Mouse (Mus musculus): Measurements from ENCODE around the gene 2410002F23Rik. TPM values are rescaled to one million over a fixed set of nuclear protein-coding genes. Genes with fewer than 3 reads are reported as not detected.
"Not testable (repeated sequence)": the region's sequence is repeated elsewhere in the genome, so short reads cannot be mapped to it uniquely, and the experiment has no call there.

The 2410002F23Rik gene
- total and polyA plus RNA-seq, 3 experiments: 79.9 to 276 (median 114) TPM

GRCm38 (mm10) chr7:44246984-44247470, 505 bp downstream of the 2410002F23Rik start:
- ATAC-seq (ENCODE audit: extremely low read depth, insufficient number of reproducible peaks, low FRiP score, poor library complexity, severe bottlenecking) (no peak), DNase-seq (ENCODE audit: low spot score) (peak; percentile 66)
- Histone ChIP-seq H3K4me3 (ENCODE audit: low read depth, low read length) (peak overlapping the region; percentile 99), H3K4me1 (ENCODE audit: insufficient read depth, low read depth, low read length) (peaks cover 45% of the 10 kb centered on the region), H3K9me3 (replicated peaks) (no peaks in the 10 kb centered on the region), H3K27me3 (ENCODE audit: insufficient read depth, low read length) (peaks cover 3% of the 10 kb centered on the region; the same call in 1 of the 2 replicates), H3K36me3 (replicated peaks) (peaks cover 45% of the 10 kb centered on the region)
- TF ChIP-seq POLR2AphosphoS5 (IDR thresholded peaks at IDR 0.05; ENCODE audit: insufficient replicate concordance, low read depth, low read length) (no peak), CTCF (IDR thresholded peaks at IDR 0.05; ENCODE audit: low read depth, low read length) (no peak), GATA2 (IDR thresholded peaks at IDR 0.05; ENCODE audit: borderline replicate concordance, low read depth, low read length) (no peak), GATA1 (IDR thresholded peaks at IDR 0.05; ENCODE audit: borderline replicate concordance, low read length) (no peak), TAL1 (conservative IDR thresholded peaks at IDR 0.05; ENCODE audit: low read depth, low read length) (no peak)

GRCm38 (mm10) chr7:44247971-44248370, 1.4 kb downstream of the 2410002F23Rik start:
- H3K27me3 ChIP-seq (ENCODE audit: insufficient read depth, low read length): no peaks in the 10 kb centered on the region
- H3K36me3 ChIP-seq (replicated peaks): peaks cover 54% of the 10 kb centered on the region
- peak overlapping the region; percentile 99 for H3K4me3 ChIP-seq (ENCODE audit: low read depth, low read length)
- no peak for TF ChIP-seq TAL1 (conservative IDR thresholded peaks at IDR 0.05; ENCODE audit: low read depth, low read length)
- no peak for TF ChIP-seq CTCF (IDR thresholded peaks at IDR 0.05; ENCODE audit: low read depth, low read length)
- TF ChIP-seq GATA2 (IDR thresholded peaks at IDR 0.05; ENCODE audit: borderline replicate concordance, low read depth, low read length): no peak
- TF ChIP-seq GATA1 (IDR thresholded peaks at IDR 0.05; ENCODE audit: borderline replicate concordance, low read length): no peak
- no peak for TF ChIP-seq POLR2AphosphoS5 (IDR thresholded peaks at IDR 0.05; ENCODE audit: insufficient replicate concordance, low read depth, low read length)
- DNase-seq (ENCODE audit: low spot score) (no peak), ATAC-seq (ENCODE audit: extremely low read depth, insufficient number of reproducible peaks, low FRiP score, poor library complexity, severe bottlenecking) (no peak)
- H3K9me3 ChIP-seq (replicated peaks): no peaks in the 10 kb centered on the region
- H3K4me1 ChIP-seq (ENCODE audit: insufficient read depth, low read depth, low read length): peaks cover 54% of the 10 kb centered on the region

GRCm38 (mm10) chr7:44249248-44249647, 2.7 kb downstream of the 2410002F23Rik start:
- Histone ChIP-seq H3K9me3 (replicated peaks) (no peaks in the 10 kb centered on the region), H3K4me1 (ENCODE audit: insufficient read depth, low read depth, low read length) (peaks cover 64% of the 10 kb centered on the region), H3K4me3 (ENCODE audit: low read depth, low read length) (peak overlapping the region; percentile 1; the same call in 1 of the 2 replicates), H3K36me3 (replicated peaks) (peaks cover 64% of the 10 kb centered on the region), H3K27me3 (ENCODE audit: insufficient read depth, low read length) (no peaks in the 10 kb centered on the region)
- no peak for ATAC-seq (ENCODE audit: extremely low read depth, insufficient number of reproducible peaks, low FRiP score, poor library complexity, severe bottlenecking)
- TF ChIP-seq CTCF (IDR thresholded peaks at IDR 0.05; ENCODE audit: low read depth, low read length) (no peak), POLR2AphosphoS5 (IDR thresholded peaks at IDR 0.05; ENCODE audit: insufficient replicate concordance, low read depth, low read length) (no peak; the same call in 1 of the 2 replicates), TAL1 (conservative IDR thresholded peaks at IDR 0.05; ENCODE audit: low read depth, low read length) (no peak), GATA2 (IDR thresholded peaks at IDR 0.05; ENCODE audit: borderline replicate concordance, low read depth, low read length) (no peak), GATA1 (IDR thresholded peaks at IDR 0.05; ENCODE audit: borderline replicate concordance, low read length) (no peak)
- no peak for DNase-seq (ENCODE audit: low spot score)

- not testable (repeated sequence) for H3K27me3 ChIP-seq (ENCODE audit: insufficient read depth, low read length); H3K9me3 ChIP-seq (replicated peaks); DNase-seq (ENCODE audit: low spot score); ATAC-seq (ENCODE audit: extremely low read depth, insufficient number of reproducible peaks, low FRiP score, poor library complexity, severe bottlenecking)
- Histone ChIP-seq H3K4me1 (ENCODE audit: insufficient read depth, low read depth, low read length) (peaks cover 54% of the 10 kb centered on the region), H3K36me3 (replicated peaks) (peaks cover 76% of the 10 kb centered on the region), H3K4me3 (ENCODE audit: low read depth, low read length) (peak overlapping the region; percentile 62; the same call in 1 of the 2 replicates)
Observed at GRCm38 (mm10) chr7:44250732-44251275, 4.3 kb downstream of the 2410002F23Rik start.

GRCm38 (mm10) chr7:44253023-44253616, 6.6 kb downstream of the 2410002F23Rik start:
- Histone ChIP-seq H3K27me3 (ENCODE audit: insufficient read depth, low read length) (peaks cover 3% of the 10 kb centered on the region; the same call in 1 of the 2 replicates), H3K4me1 (ENCODE audit: insufficient read depth, low read depth, low read length) (peaks cover 50% of the 10 kb centered on the region), H3K36me3 (replicated peaks) (peaks cover 78% of the 10 kb centered on the region), H3K9me3 (replicated peaks) (no peaks in the 10 kb centered on the region), H3K4me3 (ENCODE audit: low read depth, low read length) (no peak overlapping the region; the same call in 1 of the 2 replicates)
- TF ChIP-seq GATA1 (IDR thresholded peaks at IDR 0.05; ENCODE audit: borderline replicate concordance, low read length) (no peak), GATA2 (IDR thresholded peaks at IDR 0.05; ENCODE audit: borderline replicate concordance, low read depth, low read length) (no peak), CTCF (IDR thresholded peaks at IDR 0.05; ENCODE audit: low read depth, low read length) (no peak), TAL1 (conservative IDR thresholded peaks at IDR 0.05; ENCODE audit: low read depth, low read length) (no peak)
- DNase-seq (ENCODE audit: low spot score) (no peak), ATAC-seq (ENCODE audit: extremely low read depth, insufficient number of reproducible peaks, low FRiP score, poor library complexity, severe bottlenecking) (no peak)

GRCm38 (mm10) chr7:44254930-44255329, 8.4 kb downstream of the 2410002F23Rik start:
- no peak overlapping the region for H3K4me3 ChIP-seq (ENCODE audit: low read depth, low read length)
- peaks cover 34% of the 10 kb centered on the region for H3K4me1 ChIP-seq (ENCODE audit: insufficient read depth, low read depth, low read length)
- no peak for ATAC-seq (ENCODE audit: extremely low read depth, insufficient number of reproducible peaks, low FRiP score, poor library complexity, severe bottlenecking)
- DNase-seq (ENCODE audit: low spot score): no peak
- peaks cover 10% of the 10 kb centered on the region for H3K27me3 ChIP-seq (ENCODE audit: insufficient read depth, low read length)
- peaks cover 59% of the 10 kb centered on the region for H3K36me3 ChIP-seq (replicated peaks)
- TF ChIP-seq CTCF (IDR thresholded peaks at IDR 0.05; ENCODE audit: low read depth, low read length) (no peak), POLR2AphosphoS5 (IDR thresholded peaks at IDR 0.05; ENCODE audit: insufficient replicate concordance, low read depth, low read length) (no peak), GATA1 (IDR thresholded peaks at IDR 0.05; ENCODE audit: borderline replicate concordance, low read length) (no peak), TAL1 (conservative IDR thresholded peaks at IDR 0.05; ENCODE audit: low read depth, low read length) (no peak), GATA2 (IDR thresholded peaks at IDR 0.05; ENCODE audit: borderline replicate concordance, low read depth, low read length) (no peak)
- H3K9me3 ChIP-seq (replicated peaks): no peaks in the 10 kb centered on the region

All from G1E (cell line).